12 mouse cellular contexts compared by ENCODE assay signal in the genomic region with DNA sequence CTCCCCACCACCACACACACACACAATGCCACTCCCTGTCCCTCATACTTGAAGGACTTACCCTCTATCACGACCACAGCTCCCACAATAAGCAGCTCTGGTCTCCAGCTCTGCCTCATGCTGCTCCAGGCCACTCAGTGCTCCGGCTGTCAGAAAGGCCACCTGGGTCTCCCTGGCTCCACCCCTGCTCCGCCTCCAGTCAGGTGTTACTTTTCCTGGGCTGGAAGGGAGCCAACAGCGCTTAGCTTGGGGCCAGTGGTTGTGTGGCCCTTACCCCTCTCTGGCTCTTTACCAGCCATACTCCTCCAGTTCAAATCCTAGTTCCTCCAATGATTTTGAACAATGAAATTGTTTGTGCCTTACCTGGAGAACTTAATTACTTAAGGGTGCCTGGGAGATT. TPM values are rescaled to one million over a fixed set of nuclear protein-coding genes. Genes with fewer than 3 reads are reported as not detected.
DNase-seq lines count a peak whose midpoint lies in the region; ATAC-seq lines count a peak whose summit lies in the region.
"Had no signal": no experiment of that assay in that cellular context is flagged by ENCODE, and none has a peak within 500 bp of the region (broad histone marks: within the 10 kb centered on the region; RNA-seq: fewer than 3 reads in every experiment).

A gene (minus strand): TSS at position 173 of the 400 bp plus-strand sequence.

- no peak for ATAC-seq in embryonic facial prominence, embryonic 13.5 days (ENCODE audit: insufficient number of reproducible peaks, insufficient read depth, low FRiP score, low TSS enrichment, low read depth)

- no peak within 1 kb of the TSS for H3K4me2 ChIP-seq in embryonic facial prominence, embryonic 13.5 days
- H3K4me2 ChIP-seq: heart, embryonic 13.5 days; limb, embryonic 13.5 days had no signal

- H3K27me3 ChIP-seq in embryonic facial prominence, embryonic 13.5 days = no peaks in the 10 kb centered on the region
- H3K27me3 ChIP-seq in embryonic facial prominence, embryonic 10.5 days (replicated peaks; ENCODE audit: low read depth, poor library complexity, severe bottlenecking) = no peaks in the 10 kb centered on the region
- H3K27me3 ChIP-seq: heart, embryonic 13.5 days; limb, embryonic 13.5 days had no signal

- peaks cover 10% of the 10 kb centered on the region for H3K4me1 ChIP-seq in embryonic facial prominence, embryonic 13.5 days
- peaks cover 13% of the 10 kb centered on the region for H3K4me1 ChIP-seq in embryonic facial prominence, embryonic 10.5 days

- H3K9ac ChIP-seq in embryonic facial prominence, embryonic 13.5 days = peak within 1 kb of the TSS; percentile 16; the same call in 1 of the 2 replicates
- H3K9ac ChIP-seq: heart, embryonic 13.5 days; limb, embryonic 13.5 days had no signal

- DNase-seq in embryonic facial prominence, embryonic 10.5 days (ENCODE audit: low spot score) = no peak
- peak; percentile 18 for DNase-seq in urinary bladder, adult 2 months (ENCODE audit: low spot score)
- no peak for DNase-seq in urinary bladder, postnatal 14 days (ENCODE audit: low spot score)
- DNase-seq in lung, postnatal 10 days = peak; percentile 42
- DNase-seq in spleen, adult 12 weeks (ENCODE audit: low spot score) = no peak
- no peak for DNase-seq in cerebellum, postnatal 4 days (ENCODE audit: low spot score in 2 of 2)
- DNase-seq in right cerebral cortex, postnatal 36 days (ENCODE audit: low spot score in 2 of 2) = no peak

- WGBS in embryonic facial prominence, embryonic 13.5 days = 33% methylated on average over 4 of the region's 4 CpGs
- 38% methylated on average over 4 of the region's 4 CpGs for WGBS in embryonic facial prominence, embryonic 10.5 days

- H3K27ac ChIP-seq in embryonic facial prominence, embryonic 13.5 days = no peak within 1 kb of the TSS
- H3K27ac ChIP-seq in embryonic facial prominence, embryonic 10.5 days (replicated peaks) = no peak within 1 kb of the TSS
- H3K27ac ChIP-seq: heart, embryonic 13.5 days; hindbrain, embryonic 10.5 days; left cerebral cortex, adult 2 months had no signal

- peaks cover 65% of the 10 kb centered on the region for H3K36me3 ChIP-seq in embryonic facial prominence, embryonic 13.5 days
- peaks cover 79% of the 10 kb centered on the region for H3K36me3 ChIP-seq in embryonic facial prominence, embryonic 10.5 days (replicated peaks)

- H3K4me3 ChIP-seq in embryonic facial prominence, embryonic 13.5 days = no peak within 1 kb of the TSS
- no peak within 1 kb of the TSS for H3K4me3 ChIP-seq in embryonic facial prominence, embryonic 10.5 days
- H3K4me3 ChIP-seq: heart, embryonic 13.5 days; hindbrain, embryonic 10.5 days; left cerebral cortex, adult 2 months; limb, embryonic 13.5 days had no signal

- no peaks in the 10 kb centered on the region for H3K9me3 ChIP-seq in embryonic facial prominence, embryonic 13.5 days
- no peaks in the 10 kb centered on the region for H3K9me3 ChIP-seq in embryonic facial prominence, embryonic 10.5 days
- H3K9me3 ChIP-seq: heart, embryonic 13.5 days; hindbrain, embryonic 10.5 days; limb, embryonic 13.5 days had no signal

RNA-seq across cellular contexts. Expression of the gene that starts here (rescaled TPM):
- 1.4 and 1.5 TPM in 2 replicates for polyA plus RNA-seq in embryonic facial prominence, embryonic 13.5 days (2015; fragmentation: Nextera tagmentation; extraction: Ambion mirVana)
- 0.64 and 0.79 TPM in 2 replicates for polyA plus RNA-seq in embryonic facial prominence, embryonic 10.5 days (2016; fragmentation: Nextera tagmentation; extraction: Ambion mirVana)
- polyA plus RNA-seq in urinary bladder, adult 2 months (2012; rRNA removed) = 2.9 and 3.9 TPM in 2 replicates

Comparison
In these comparisons a context has a peak if more than half of its experiments do, and no peak if none do; other contexts are left out.
1. DNase-seq: peak in urinary bladder, adult 2 months (single experiment) and lung, postnatal 10 days (single experiment); none in embryonic facial prominence, embryonic 10.5 days (single experiment), urinary bladder, postnatal 14 days (single experiment), spleen, adult 12 weeks (single experiment), cerebellum, postnatal 4 days (0 of 2) and right cerebral cortex, postnatal 36 days (0 of 2).